Mouse (Mus musculus) heart, embryonic 15.5 days (tissue): ENCODE measurements around the gene Gm21988. TPM values are rescaled to one million over a fixed set of nuclear protein-coding genes. Genes with fewer than 3 reads are reported as not detected.

Experiments
- ATAC-seq: fragments of 200-750 bp; cut with Nextera tagmentation; replicated peaks from 2 replicates; pipeline ENCODE4 v1.8.0; 2017; ENCODE audit warnings: low read depth, moderate TSS enrichment; ENCODE audit not compliant: insufficient number of reproducible peaks, insufficient read depth, low FRiP score
- H3K27ac ChIP-seq: fragments of 300-500 bp; sonication (generic); 2 replicates; pipeline ENCODE4 v1.5.1; 2015; ENCODE audit warnings: mild to moderate bottlenecking, inconsistent platforms
- H3K27me3 ChIP-seq: fragments of 300-500 bp; sonication (generic); 2 replicates; pipeline ENCODE4 v1.6.1; 2015; ENCODE audit warnings: inconsistent platforms
- H3K36me3 ChIP-seq: fragments of 300-500 bp; sonication (generic); 2 replicates; pipeline ENCODE4 v1.6.1; 2015; ENCODE audit warnings: mild to moderate bottlenecking, inconsistent platforms
- H3K4me1 ChIP-seq: fragments of 300-500 bp; sonication (generic); replicated peaks from 2 replicates; pipeline ENCODE4 v1.6.1; 2015; ENCODE audit warnings: inconsistent platforms
- H3K4me2 ChIP-seq: fragments of 300-500 bp; sonication (generic); 2 replicates; pipeline ENCODE4 v1.6.1; 2015; ENCODE audit warnings: inconsistent platforms, mild to moderate bottlenecking, moderate library complexity
- H3K4me3 ChIP-seq: fragments of 300-500 bp; sonication (generic); 2 replicates; pipeline ENCODE4 v1.5.1; 2015; ENCODE audit warnings: mild to moderate bottlenecking, inconsistent platforms
- H3K9ac ChIP-seq: fragments of 300-500 bp; sonication (generic); 2 replicates; pipeline ENCODE4 v1.6.1; 2015; ENCODE audit warnings: mild to moderate bottlenecking, inconsistent platforms
- H3K9me3 ChIP-seq: fragments of 300-500 bp; sonication (generic); replicated peaks from 2 replicates; pipeline ENCODE4 v1.6.1; 2016; ENCODE audit warnings: inconsistent platforms
- WGBS: fragments of 180-500 bp; shearing (Covaris S2); methylation state at CpG from one replicate; pipeline ENCODE4 v1.1.7; 2015; ENCODE audit warnings: mixed read lengths; 5-methylcytosine and 5-hydroxymethylcytosine counted together
- polyA plus RNA-seq: library from polyadenylated mRNA; unstranded; fragments of >200 nt; fragmentation: Nextera tagmentation; extraction: Ambion mirVana; gene quantifications from 2 replicates; pipeline ENCODE4 v1.2.1, GENCODE M21; 2015

Gm21988 gene
- polyA plus RNA-seq, 1 experiment from 2014 or later, result 10.3 TPM

DNA sequence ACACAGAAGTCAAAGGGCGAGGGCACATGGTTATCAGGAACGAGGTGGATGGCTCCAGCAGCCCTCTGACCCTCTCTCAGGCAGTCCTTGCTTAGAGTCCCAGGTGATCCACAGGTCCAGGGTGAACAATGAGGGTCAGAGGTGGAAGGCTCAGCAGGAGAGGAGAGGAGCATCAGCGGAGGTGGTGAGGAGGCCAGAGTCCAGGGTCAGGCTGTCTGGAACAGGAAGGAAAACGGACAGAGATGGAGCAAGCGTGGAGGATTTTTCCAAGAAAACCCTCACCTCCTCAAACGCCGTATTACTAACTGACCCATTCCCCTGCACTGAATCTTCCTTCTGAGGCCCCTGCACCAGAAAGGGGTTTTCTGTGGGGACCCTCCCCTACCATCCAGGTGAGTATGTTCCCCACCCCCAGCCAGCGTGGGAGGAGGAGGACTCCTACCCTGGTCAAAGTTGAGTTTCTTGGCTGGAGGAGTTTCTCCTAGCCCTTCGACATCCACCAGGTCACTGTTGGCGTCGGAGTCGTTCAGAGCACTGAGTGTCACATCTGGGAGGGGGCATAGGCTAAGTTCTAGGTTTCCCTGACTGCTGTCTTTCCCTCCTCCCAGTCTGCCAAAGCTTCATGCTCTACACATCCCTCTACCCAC is 4.3 kb downstream of the Gm21988 start:
- H3K27me3 ChIP-seq, result no peaks in the 10 kb centered on the region
- H3K9me3 ChIP-seq, result no peaks in the 10 kb centered on the region
- no peak overlapping the region for H3K4me3 ChIP-seq
- no peak for ATAC-seq
- 91% methylated on average over 12 of the region's 12 CpGs for WGBS
- H3K36me3 ChIP-seq, result peaks cover 13% of the 10 kb centered on the region; the same call in 1 of the 2 replicates
- H3K9ac ChIP-seq, result no peak overlapping the region
- H3K4me2 ChIP-seq, result no peak overlapping the region
- H3K27ac ChIP-seq, result no peak overlapping the region
- H3K4me1 ChIP-seq, result peaks cover 40% of the 10 kb centered on the region

DNA sequence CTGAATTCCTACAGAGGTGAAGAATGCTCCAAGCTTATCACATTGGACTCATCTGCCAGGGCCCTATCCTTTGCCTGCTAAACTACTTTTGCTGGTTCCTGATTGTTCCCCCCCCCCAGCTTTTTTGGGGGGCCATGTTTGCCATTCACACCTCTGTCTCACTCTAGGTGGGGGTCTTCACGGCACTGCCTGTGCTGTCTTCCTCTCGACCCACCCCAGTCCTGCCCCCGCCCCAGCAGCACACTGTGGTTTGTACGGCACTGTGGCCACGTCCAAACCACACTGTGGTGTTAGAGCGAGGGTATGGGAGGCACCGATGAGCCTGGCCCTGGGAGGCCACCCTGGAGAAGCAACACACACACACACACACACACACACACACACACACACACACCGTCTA is 5.1 kb downstream of the Gm21988 start:
- Histone ChIP-seq H3K36me3 (peaks cover 13% of the 10 kb centered on the region; the same call in 1 of the 2 replicates), H3K4me1 (peaks cover 46% of the 10 kb centered on the region), H3K4me3 (no peak overlapping the region), H3K9me3 (no peaks in the 10 kb centered on the region), H3K27me3 (peaks cover 9% of the 10 kb centered on the region), H3K27ac (peak overlapping the region; percentile 22; the same call in 1 of the 2 replicates), H3K4me2 (no peak overlapping the region), H3K9ac (no peak overlapping the region)
- no peak for ATAC-seq
- WGBS, result 76% methylated on average over 8 of the region's 8 CpGs

DNA sequence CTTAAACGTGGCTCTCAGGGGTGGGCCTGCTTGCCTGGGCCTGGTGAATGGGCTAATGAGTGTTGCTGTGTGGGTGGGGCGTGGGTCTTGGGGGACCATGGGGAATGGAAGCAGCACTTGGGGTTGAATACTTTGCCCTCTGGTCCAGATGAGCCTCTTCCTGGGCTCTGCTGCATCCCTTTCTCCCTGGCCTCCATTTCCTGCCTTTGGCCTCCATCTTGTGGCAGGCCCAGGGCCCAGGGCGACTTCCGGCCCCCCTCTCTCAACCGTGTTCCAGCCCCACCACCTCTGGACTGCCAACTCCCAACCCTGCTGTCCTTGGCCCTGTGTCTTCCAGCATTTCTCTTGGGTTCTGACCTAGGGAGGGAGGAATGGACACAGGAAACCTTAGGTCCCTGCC is 5.6 kb downstream of the Gm21988 start:
- H3K36me3 ChIP-seq, result peaks cover 13% of the 10 kb centered on the region; the same call in 1 of the 2 replicates
- peaks cover 13% of the 10 kb centered on the region for H3K27me3 ChIP-seq
- H3K4me2 ChIP-seq, result no peak overlapping the region
- WGBS, result 67% methylated on average over 5 of the region's 5 CpGs
- peaks cover 50% of the 10 kb centered on the region for H3K4me1 ChIP-seq
- H3K4me3 ChIP-seq, result no peak overlapping the region
- H3K27ac ChIP-seq, result peak overlapping the region; percentile 22; the same call in 1 of the 2 replicates
- H3K9me3 ChIP-seq, result no peaks in the 10 kb centered on the region
- ATAC-seq, result no peak
- no peak overlapping the region for H3K9ac ChIP-seq

DNA sequence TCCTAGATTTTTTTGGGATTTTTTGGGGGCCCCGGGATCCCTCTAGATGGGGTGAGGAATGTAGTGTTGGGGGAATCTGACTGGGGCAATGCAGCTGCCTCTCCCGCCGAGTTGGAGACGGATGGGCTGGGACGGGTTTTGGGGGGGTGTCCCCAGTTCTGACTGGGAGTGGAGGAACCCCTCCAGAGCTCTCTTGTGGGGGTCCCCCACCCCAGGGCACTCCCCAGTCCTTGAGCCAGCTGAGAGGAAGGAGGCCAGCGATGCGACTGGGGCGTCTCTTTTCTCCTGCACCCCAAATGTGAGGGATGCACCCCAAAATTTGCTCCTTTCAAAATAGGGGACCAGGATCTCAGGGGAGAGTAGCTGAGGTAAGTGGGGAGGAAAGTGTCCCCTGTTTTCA is 6.6 kb downstream of the Gm21988 start:
- peaks cover 22% of the 10 kb centered on the region for H3K27me3 ChIP-seq
- H3K4me2 ChIP-seq, result peak overlapping the region; percentile 67
- H3K27ac ChIP-seq, result peak overlapping the region; percentile 60; the same call in 1 of the 2 replicates
- no peaks in the 10 kb centered on the region for H3K9me3 ChIP-seq
- peak overlapping the region; percentile 54 for H3K4me3 ChIP-seq
- H3K9ac ChIP-seq, result peak overlapping the region; percentile 49
- ATAC-seq, result no peak
- WGBS, result 35% methylated on average over 8 of the region's 8 CpGs
- H3K4me1 ChIP-seq, result peaks cover 49% of the 10 kb centered on the region
- H3K36me3 ChIP-seq, result peaks cover 13% of the 10 kb centered on the region; the same call in 1 of the 2 replicates

DNA sequence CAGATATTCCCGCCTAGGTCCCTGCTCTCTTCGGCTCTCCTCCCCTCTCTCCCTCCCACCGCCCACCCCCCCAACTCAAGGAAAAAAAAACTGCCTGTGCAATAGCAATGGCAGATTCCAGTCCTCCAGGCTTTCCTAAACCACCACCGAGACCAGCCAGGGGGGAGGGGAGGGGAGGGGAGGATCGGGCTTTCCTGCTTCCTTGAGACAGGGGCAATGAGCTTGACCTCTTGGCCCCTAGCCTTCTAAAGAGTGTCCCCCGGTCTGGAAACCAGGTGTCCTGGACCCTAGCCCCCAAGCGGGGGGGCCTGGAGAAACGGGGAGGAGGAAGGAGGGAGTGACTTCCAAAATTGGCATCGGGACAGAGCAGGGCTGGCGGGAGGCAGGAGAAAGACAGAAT is 7.1 kb downstream of the Gm21988 start:
- H3K4me3 ChIP-seq, result peak overlapping the region; percentile 54
- H3K9ac ChIP-seq, result peak overlapping the region; percentile 49
- 3% methylated on average over 9 of the region's 10 CpGs for WGBS
- H3K36me3 ChIP-seq, result peaks cover 13% of the 10 kb centered on the region; the same call in 1 of the 2 replicates
- peaks cover 27% of the 10 kb centered on the region for H3K27me3 ChIP-seq
- peak overlapping the region; percentile 60; the same call in 1 of the 2 replicates for H3K27ac ChIP-seq
- no peaks in the 10 kb centered on the region for H3K9me3 ChIP-seq
- no peak for ATAC-seq
- peaks cover 54% of the 10 kb centered on the region for H3K4me1 ChIP-seq
- H3K4me2 ChIP-seq, result peak overlapping the region; percentile 67

DNA sequence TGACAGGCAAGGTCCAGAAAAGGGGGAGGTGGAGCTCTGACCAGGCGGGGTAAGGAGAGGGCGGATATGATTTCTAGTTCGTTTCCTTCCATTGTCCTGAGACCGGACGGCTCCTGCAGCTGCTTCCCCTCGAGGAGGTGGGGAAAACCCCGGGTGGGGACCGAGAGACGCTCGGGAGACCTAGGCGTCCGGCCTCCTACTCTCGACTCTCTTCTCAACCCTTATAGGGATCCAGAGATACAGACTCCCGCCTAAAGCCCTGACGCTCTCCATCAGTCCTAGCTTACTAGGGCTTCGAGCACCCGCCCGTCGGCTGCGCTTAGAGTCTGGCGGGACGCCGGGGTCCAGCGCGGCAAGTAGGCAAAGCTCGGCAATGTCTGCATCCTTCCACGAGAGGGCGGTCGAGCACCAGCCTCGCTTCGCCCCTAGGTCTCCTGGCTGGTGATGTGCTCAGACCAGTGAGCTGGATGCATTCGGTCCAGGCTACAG is 9.3 kb downstream of the Gm21988 start:
- H3K4me2 ChIP-seq, result peak overlapping the region; percentile 60
- peak overlapping the region; percentile 18; the same call in 1 of the 2 replicates for H3K9ac ChIP-seq
- H3K9me3 ChIP-seq, result no peaks in the 10 kb centered on the region
- H3K4me3 ChIP-seq, result peak overlapping the region; percentile 49
- peaks cover 58% of the 10 kb centered on the region for H3K4me1 ChIP-seq
- peak; percentile 72 for ATAC-seq
- H3K27ac ChIP-seq, result peak overlapping the region; percentile 86
- WGBS, result under 1% methylated on average over 32 of the region's 32 CpGs
- H3K27me3 ChIP-seq, result peaks cover 49% of the 10 kb centered on the region
- peaks cover 7% of the 10 kb centered on the region; the same call in 1 of the 2 replicates for H3K36me3 ChIP-seq

DNA sequence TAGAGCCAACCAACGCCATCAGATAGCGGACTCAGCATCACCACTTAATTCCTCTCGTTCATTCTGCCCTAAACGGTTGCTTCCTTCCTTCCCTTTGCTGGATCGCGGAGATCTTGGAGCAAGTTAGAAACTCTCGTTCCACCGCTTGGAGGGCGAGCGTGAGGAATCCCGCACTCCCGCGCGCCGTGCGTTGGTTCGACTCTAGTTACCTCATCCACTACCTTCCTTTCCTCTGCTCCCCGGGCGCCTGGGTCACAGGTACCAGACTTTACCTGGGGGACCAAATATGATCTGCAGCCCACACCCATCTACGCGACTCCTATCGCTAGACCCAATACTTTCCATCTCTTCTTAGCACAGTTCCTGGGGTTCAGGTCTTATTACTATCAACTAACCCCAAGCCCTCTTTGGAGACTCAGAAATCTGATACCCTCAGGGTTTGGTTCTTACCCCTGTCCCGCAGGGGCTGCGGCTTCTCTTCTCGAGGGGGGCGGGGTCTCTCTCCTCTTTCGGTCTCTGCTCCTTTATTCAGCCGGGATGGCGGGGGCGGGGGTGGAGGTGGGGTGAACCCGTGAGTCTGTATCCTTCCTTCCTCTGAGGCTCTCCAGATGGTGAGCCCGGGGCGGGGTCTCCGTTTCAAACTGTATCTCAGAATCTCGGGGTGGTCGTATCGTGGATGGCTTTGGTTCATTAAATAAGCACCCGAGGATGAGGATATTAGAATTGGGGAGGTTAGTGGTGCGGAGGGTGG is 10.2 kb downstream of the Gm21988 start, which contains the start of gene Bcl6b:
Gene Bcl6b, minus strand, starts transcription at position 539 of the 751 bp plus-strand sequence.
- Histone ChIP-seq H3K27me3 (peaks cover 53% of the 10 kb centered on the region), H3K9ac (peak within 1 kb of the TSS; percentile 54), H3K4me3 (peak within 1 kb of the TSS; percentile 49), H3K9me3 (no peaks in the 10 kb centered on the region), H3K4me2 (peak within 1 kb of the TSS; percentile 60), H3K27ac (peak within 1 kb of the TSS; percentile 86), H3K4me1 (peaks cover 58% of the 10 kb centered on the region), H3K36me3 (no peaks in the 10 kb centered on the region)
- ATAC-seq, result no peak; the same call in 1 of the 2 replicates
- WGBS, result 2% methylated on average over 39 of the region's 39 CpGs

DNA sequence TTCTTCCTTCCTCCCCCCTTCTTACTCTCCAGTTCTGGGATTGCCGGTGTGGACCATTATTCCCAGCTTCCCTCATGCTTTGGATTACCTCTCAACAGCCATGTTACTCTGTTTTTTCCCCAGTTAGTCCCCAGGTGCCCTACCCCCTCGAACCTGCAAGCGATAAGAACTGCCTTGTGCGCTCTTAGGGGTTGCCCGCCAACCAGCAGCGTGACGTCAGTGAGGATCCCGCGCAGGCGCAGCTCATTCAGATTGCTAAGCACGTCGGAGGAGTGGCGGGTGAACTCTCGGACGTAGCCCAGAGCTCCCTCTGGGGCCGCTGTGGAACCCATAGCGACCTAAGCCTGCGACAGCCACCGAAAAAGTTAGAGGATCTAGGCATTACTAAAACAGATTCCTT is 10.8 kb downstream of the Gm21988 start:
- H3K27ac ChIP-seq, result peak overlapping the region; percentile 86
- H3K36me3 ChIP-seq, result no peaks in the 10 kb centered on the region
- H3K4me3 ChIP-seq, result peak overlapping the region; percentile 49
- 1% methylated on average over 19 of the region's 19 CpGs for WGBS
- peak; percentile 37; the same call in 1 of the 2 replicates for ATAC-seq
- peaks cover 53% of the 10 kb centered on the region for H3K4me1 ChIP-seq
- peak overlapping the region; percentile 54 for H3K9ac ChIP-seq
- H3K9me3 ChIP-seq, result no peaks in the 10 kb centered on the region
- peaks cover 56% of the 10 kb centered on the region for H3K27me3 ChIP-seq
- peak overlapping the region; percentile 60 for H3K4me2 ChIP-seq

DNA sequence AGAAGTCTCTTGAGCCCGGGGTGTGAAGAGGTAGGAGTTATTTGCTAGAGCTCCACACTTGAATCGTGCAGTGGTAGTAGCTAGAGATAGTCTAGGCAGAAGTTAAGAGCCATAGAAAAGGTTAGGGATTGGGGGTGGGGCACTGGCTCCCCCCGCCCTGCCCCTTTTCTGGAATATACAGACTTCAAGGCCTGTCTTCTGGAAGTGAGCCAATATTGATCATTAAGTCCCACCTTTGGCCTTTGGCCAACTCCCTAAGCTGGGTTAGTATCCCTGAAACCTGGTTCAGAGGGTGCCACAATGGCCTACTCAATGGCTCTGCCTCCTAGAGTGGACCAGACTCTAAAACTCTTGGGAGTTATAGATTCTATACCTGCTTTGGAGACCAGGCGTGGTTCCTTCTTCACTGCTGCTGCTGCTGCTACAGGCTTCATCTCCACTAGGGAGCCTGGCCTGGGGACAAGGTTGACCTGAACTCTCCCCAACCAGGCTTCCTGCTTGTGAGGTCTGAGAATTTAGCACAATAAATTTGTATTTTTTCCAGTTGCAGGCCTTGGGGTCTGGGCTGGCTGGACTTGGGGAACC is 11.9 kb downstream of the Gm21988 start:
- H3K4me2 ChIP-seq, result peak overlapping the region; percentile 60
- no peaks in the 10 kb centered on the region for H3K36me3 ChIP-seq
- no peak for ATAC-seq
- peak overlapping the region; percentile 49 for H3K4me3 ChIP-seq
- 0 out of 2 replicates have a peak overlapping the region, but pooled peaks have one; percentile 86 for H3K27ac ChIP-seq
- H3K9me3 ChIP-seq, result no peaks in the 10 kb centered on the region
- H3K27me3 ChIP-seq, result peaks cover 60% of the 10 kb centered on the region
- H3K9ac ChIP-seq, result peak overlapping the region; percentile 54; the same call in 1 of the 2 replicates
- 74% methylated on average over 4 of the region's 4 CpGs for WGBS
- peaks cover 47% of the 10 kb centered on the region for H3K4me1 ChIP-seq

DNA sequence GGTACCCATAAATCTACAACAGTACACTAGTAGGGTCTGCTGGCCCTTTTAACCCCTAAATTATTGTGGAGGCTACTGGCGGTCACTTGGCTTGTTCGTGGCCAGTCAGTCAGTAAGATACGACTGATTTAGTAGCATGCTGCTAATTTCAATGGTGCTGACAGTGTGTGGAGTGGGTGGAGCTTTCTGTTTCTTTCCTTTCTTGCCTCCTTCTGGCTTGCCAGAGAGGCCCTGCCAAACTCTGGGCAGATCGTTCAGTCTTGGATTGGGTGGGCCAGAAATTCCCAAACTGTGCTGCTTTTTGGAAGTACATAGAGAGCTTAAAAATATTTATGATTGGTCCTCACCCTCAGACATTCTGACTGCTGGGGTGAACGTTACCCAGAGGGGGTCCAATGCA is 12.5 kb downstream of the Gm21988 start:
- Histone ChIP-seq H3K9me3 (no peaks in the 10 kb centered on the region), H3K4me1 (peaks cover 46% of the 10 kb centered on the region), H3K27me3 (peaks cover 60% of the 10 kb centered on the region), H3K36me3 (no peaks in the 10 kb centered on the region), H3K4me2 (peak overlapping the region; percentile 60), H3K4me3 (peak overlapping the region; percentile 49), H3K9ac (peak overlapping the region; percentile 20; the same call in 1 of the 2 replicates), H3K27ac (peak overlapping the region; percentile 24; the same call in 1 of the 2 replicates)
- no peak for ATAC-seq
- 32% methylated on average over 5 of the region's 5 CpGs for WGBS

DNA sequence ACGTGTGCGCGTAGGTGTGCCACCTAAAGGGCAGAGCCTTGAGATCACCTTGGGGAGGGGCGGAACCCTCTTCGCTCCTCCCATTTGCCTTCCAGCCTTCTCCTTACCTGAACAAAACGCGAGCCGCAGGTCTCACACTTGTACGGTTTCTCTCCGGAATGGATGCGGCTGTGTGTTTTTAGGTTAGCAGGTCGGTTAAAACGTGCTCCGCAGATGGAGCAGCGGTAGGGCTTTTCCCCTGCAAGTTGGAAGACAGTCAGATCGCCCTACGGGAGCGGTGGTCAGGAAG is 13.1 kb downstream of the Gm21988 start:
- no peak for ATAC-seq
- 10% methylated on average over 18 of the region's 18 CpGs for WGBS
- Histone ChIP-seq H3K27ac (peak overlapping the region; percentile 24), H3K36me3 (no peaks in the 10 kb centered on the region), H3K27me3 (peaks cover 60% of the 10 kb centered on the region), H3K4me1 (peaks cover 52% of the 10 kb centered on the region), H3K9me3 (no peaks in the 10 kb centered on the region), H3K4me2 (peak overlapping the region; percentile 60), H3K4me3 (peak overlapping the region; percentile 49), H3K9ac (peak overlapping the region; percentile 20)
